16 mouse cellular contexts compared by ENCODE assay signal in genomic region chr4:143141645-143142259, GRCm38 (mm10).
A peak's percentile ranks its signal among the peaks of the same experiment; 100 is the strongest.
DNase-seq lines count a peak whose midpoint lies in the region; ATAC-seq lines count a peak whose summit lies in the region.
"Had no signal": no experiment of that assay in that cellular context is flagged by ENCODE, and none has a peak within 500 bp of the region (broad histone marks: within the 10 kb centered on the region; RNA-seq: fewer than 3 reads in every experiment).

No protein-coding gene starts in this region.

- 67% methylated on average over 12 of the region's 12 CpGs for WGBS in intestine, embryonic 14.5 days
- 80% methylated on average over 12 of the region's 12 CpGs for WGBS in midbrain, embryonic 14.5 days

- 0 out of 2 replicates have a peak overlapping the region, but pooled peaks have one; percentile 8 for H3K4me2 ChIP-seq in intestine, embryonic 14.5 days (ENCODE audit: low read length)
- H3K4me2 ChIP-seq in midbrain, embryonic 14.5 days (ENCODE audit: low read length), result no peak overlapping the region
- H3K4me2 ChIP-seq: forebrain, embryonic 15.5 days; heart, embryonic 15.5 days; lung, embryonic 15.5 days had no signal

- peak; percentile 18 to 24 for DNase-seq in spleen, adult 18-20 months
- DNase-seq in spleen, postnatal 4 days (ENCODE audit: low spot score in 2 of 2), result no peak
- no peak for DNase-seq in intestine, embryonic 14.5 days (ENCODE audit: low spot score)
- peak; percentile 24 for DNase-seq in yolk sac, embryonic 10.5 days (ENCODE audit: low spot score)
- no peak for DNase-seq in frontal cortex, adult 2 months (ENCODE audit: extremely low spot score in 1 of 2, low spot score in 1 of 2)
- DNase-seq in midbrain, embryonic 14.5 days, result no peak
- DNase-seq: cerebellum, adult 2 months; gastrocnemius, postnatal 25 days; kidney, postnatal 14 days; right cerebral cortex, postnatal 14 days; thymus, adult 18-20 months had no signal

- no peak overlapping the region for H3K9ac ChIP-seq in intestine, embryonic 14.5 days (ENCODE audit: low read length)
- no peak overlapping the region for H3K9ac ChIP-seq in midbrain, embryonic 14.5 days (replicated peaks; ENCODE audit: low read length)
- H3K9ac ChIP-seq: forebrain, embryonic 15.5 days; heart, embryonic 15.5 days; lung, embryonic 15.5 days had no signal

- H3K9me3 ChIP-seq in intestine, embryonic 14.5 days (ENCODE audit: control insufficient read depth, low read length), result no peaks in the 10 kb centered on the region
- no peaks in the 10 kb centered on the region for H3K9me3 ChIP-seq in midbrain, embryonic 14.5 days (ENCODE audit: control insufficient read depth, low read length)
- H3K9me3 ChIP-seq: forebrain, embryonic 15.5 days; heart, embryonic 15.5 days; limb, embryonic 10.5 days; lung, embryonic 15.5 days had no signal

- H3K4me3 ChIP-seq in intestine, embryonic 14.5 days (ENCODE audit: low read depth, low read length), result no peak overlapping the region
- no peak overlapping the region for H3K4me3 ChIP-seq in midbrain, embryonic 14.5 days (replicated peaks; ENCODE audit: low read depth, low read length)
- H3K4me3 ChIP-seq: forebrain, embryonic 15.5 days; heart, embryonic 15.5 days; limb, embryonic 10.5 days; lung, embryonic 15.5 days had no signal

- H3K27ac ChIP-seq in intestine, embryonic 14.5 days (ENCODE audit: low read depth), result peak overlapping the region; percentile 51
- H3K27ac ChIP-seq in midbrain, embryonic 14.5 days (replicated peaks; ENCODE audit: low read depth, low read length), result no peak overlapping the region
- H3K27ac ChIP-seq: forebrain, embryonic 15.5 days; heart, embryonic 15.5 days; limb, embryonic 10.5 days; lung, embryonic 15.5 days had no signal

- ATAC-seq in intestine, embryonic 14.5 days (replicated peaks; ENCODE audit: low FRiP score, low TSS enrichment, low read depth), result peak; percentile 89
- ATAC-seq in megakaryocyte, adult 5-6 weeks (ENCODE audit: poor library complexity, severe bottlenecking), result peak; percentile 91
- ATAC-seq in midbrain, embryonic 14.5 days (ENCODE audit: low FRiP score, low TSS enrichment), result no peak
- ATAC-seq: forebrain, embryonic 15.5 days had no signal

- H3K36me3 ChIP-seq in intestine, embryonic 14.5 days (ENCODE audit: control insufficient read depth, insufficient read depth, low read length), result peaks cover 21% of the 10 kb centered on the region
- H3K36me3 ChIP-seq in midbrain, embryonic 14.5 days (ENCODE audit: control insufficient read depth, insufficient read depth, low read length), result peaks cover 25% of the 10 kb centered on the region

- no peaks in the 10 kb centered on the region for H3K27me3 ChIP-seq in intestine, embryonic 14.5 days (replicated peaks; ENCODE audit: control insufficient read depth, insufficient read depth, low read length)
- H3K27me3 ChIP-seq in midbrain, embryonic 14.5 days (ENCODE audit: control insufficient read depth, insufficient read depth, low read length), result no peaks in the 10 kb centered on the region
- H3K27me3 ChIP-seq: forebrain, embryonic 15.5 days; heart, embryonic 15.5 days; lung, embryonic 15.5 days had no signal

- H3K4me1 ChIP-seq in intestine, embryonic 14.5 days (replicated peaks; ENCODE audit: control insufficient read depth, insufficient read depth, low read length), result no peaks in the 10 kb centered on the region
- peaks cover 13% of the 10 kb centered on the region; the same call in 1 of the 2 replicates for H3K4me1 ChIP-seq in midbrain, embryonic 14.5 days (ENCODE audit: control insufficient read depth, insufficient read depth, low read length)

Comparison
In these comparisons a context has a peak if more than half of its experiments do, and no peak if none do; other contexts are left out.
1. DNase-seq: peak in spleen, adult 18-20 months (2 of 2) and yolk sac, embryonic 10.5 days (single experiment); none in spleen, postnatal 4 days (0 of 2), intestine, embryonic 14.5 days (single experiment), frontal cortex, adult 2 months (0 of 2) and midbrain, embryonic 14.5 days (single experiment).